Mouse (Mus musculus) limb, embryonic 14.5 days (tissue): Measurements from ENCODE around the gene 1500009L16Rik. TPM values are rescaled to one million over a fixed set of nuclear protein-coding genes. Genes with fewer than 3 reads are reported as not detected.

Experiments
- ATAC-seq: fragments of 200-750 bp; cut with Nextera tagmentation; 2 replicates; pipeline ENCODE4 v1.8.0; 2017; ENCODE audit warnings: low read depth, moderate number of reproducible peaks, moderate TSS enrichment; ENCODE audit not compliant: low FRiP score
- DNase-seq: peaks from one replicate; pipeline ENCODE4 v3.0.0-alpha.2; 2015; ENCODE audit warnings: low spot score
- H3K27ac ChIP-seq: fragments of 300-500 bp; sonication (generic); replicated peaks from 2 replicates; pipeline ENCODE4 v1.5.1; 2014; ENCODE audit warnings: low read depth, mild to moderate bottlenecking, low read length, moderate library complexity, mixed read lengths
- H3K27me3 ChIP-seq: fragments of 300-500 bp; sonication (generic); 2 replicates; pipeline ENCODE4 v1.6.1; 2014; ENCODE audit warnings: low read length, mixed read lengths; ENCODE audit not compliant: control insufficient read depth, insufficient read depth
- H3K36me3 ChIP-seq: fragments of 300-500 bp; sonication (generic); 2 replicates; pipeline ENCODE4 v1.6.1; 2014; ENCODE audit warnings: mild to moderate bottlenecking, low read length, moderate library complexity, mixed read lengths; ENCODE audit not compliant: control insufficient read depth, insufficient read depth
- H3K4me1 ChIP-seq: fragments of 300-500 bp; sonication (generic); 2 replicates; pipeline ENCODE4 v1.6.1; 2014; ENCODE audit warnings: antibody characterized with exemption, low read length, mixed read lengths; ENCODE audit not compliant: control insufficient read depth, insufficient read depth
- H3K4me2 ChIP-seq: fragments of 300-500 bp; sonication (generic); replicated peaks from 2 replicates; pipeline ENCODE4 v1.6.1; 2014; ENCODE audit warnings: low read depth, mild to moderate bottlenecking, low read length, moderate library complexity; ENCODE audit not compliant: severe bottlenecking
- H3K4me3 ChIP-seq: fragments of 300-500 bp; sonication (generic); replicated peaks from 2 replicates; pipeline ENCODE4 v1.5.1; 2014; ENCODE audit warnings: low read length
- H3K9ac ChIP-seq: fragments of 300-500 bp; sonication (generic); 2 replicates; pipeline ENCODE4 v1.6.1; 2014; ENCODE audit warnings: mild to moderate bottlenecking, low read depth, low read length, moderate library complexity; ENCODE audit not compliant: severe bottlenecking
- H3K9me3 ChIP-seq: fragments of 300-500 bp; sonication (generic); 2 replicates; pipeline ENCODE4 v1.6.1; 2016; ENCODE audit warnings: low read length; ENCODE audit not compliant: control insufficient read depth
- POLR2A ChIP-seq: fragments of 200-500 bp; IDR thresholded peaks from 2 replicates; pipeline ENCODE4 v1.8.0; 2012; ENCODE audit warnings: inconsistent platforms, mild to moderate bottlenecking, moderate library complexity, borderline replicate concordance; ENCODE audit not compliant: insufficient read depth, insufficient read length; ENCODE audit errors: extremely low read depth
- WGBS: fragments of 180-500 bp; shearing (Covaris S2); extraction: QIAGEN DNeasy Blood & Tissue Kit; methylation state at CpG from one replicate; pipeline ENCODE4 v1.1.7; 2014; 5-methylcytosine and 5-hydroxymethylcytosine counted together
- polyA plus RNA-seq, 2 experiments: library from polyadenylated mRNA; depleted of rRNA in 1 of 2; stranded (reverse) in 1 of 2; unstranded in 1 of 2; fragments of >200 nt; fragmentation: Nextera tagmentation in 1 of 2; extraction: Ambion mirVana in 1 of 2; gene quantifications; 2 replicates each; pipeline versions ENCODE4 v1.2.1 to v1.2.3; 2012 to 2014

1500009L16Rik gene
- polyA plus RNA-seq, 2 experiments: 20.2 to 27.1 TPM

DNA sequence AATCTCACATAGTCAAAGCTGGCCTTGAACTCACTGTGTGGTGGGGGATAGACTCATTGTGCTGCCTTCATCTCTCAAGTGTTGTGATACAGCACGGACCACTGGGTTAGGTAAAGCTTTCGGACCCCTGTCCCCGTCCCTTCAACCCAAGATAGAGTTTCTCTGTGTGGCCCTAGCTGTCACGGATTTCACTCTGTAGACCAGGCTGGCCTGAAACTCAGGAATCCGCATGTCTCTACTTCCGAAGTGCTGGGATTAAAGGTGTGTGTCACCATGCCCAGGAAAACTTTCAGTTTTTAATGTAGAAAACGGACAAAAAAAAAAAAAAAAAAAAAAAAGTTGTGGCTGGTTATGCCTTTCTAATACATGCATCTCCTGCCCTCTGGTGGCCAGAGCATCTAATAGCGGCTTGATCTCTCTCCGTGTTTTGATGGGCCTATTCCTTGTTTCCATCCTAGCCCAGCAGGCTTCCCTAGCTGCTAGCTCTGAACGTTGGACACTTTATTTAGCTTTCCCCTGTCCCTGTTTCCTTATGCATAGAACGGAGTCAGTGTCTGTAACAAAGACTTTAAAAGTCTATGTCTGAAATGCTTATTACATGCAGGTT, 53.7 kb downstream of the 1500009L16Rik start:
- ATAC-seq (peak; percentile 55; the same call in 1 of the 2 replicates), DNase-seq (peak; percentile 89)
- H3K4me3 ChIP-seq: no peak overlapping the region; the same call in 1 of the 2 replicates

DNA sequence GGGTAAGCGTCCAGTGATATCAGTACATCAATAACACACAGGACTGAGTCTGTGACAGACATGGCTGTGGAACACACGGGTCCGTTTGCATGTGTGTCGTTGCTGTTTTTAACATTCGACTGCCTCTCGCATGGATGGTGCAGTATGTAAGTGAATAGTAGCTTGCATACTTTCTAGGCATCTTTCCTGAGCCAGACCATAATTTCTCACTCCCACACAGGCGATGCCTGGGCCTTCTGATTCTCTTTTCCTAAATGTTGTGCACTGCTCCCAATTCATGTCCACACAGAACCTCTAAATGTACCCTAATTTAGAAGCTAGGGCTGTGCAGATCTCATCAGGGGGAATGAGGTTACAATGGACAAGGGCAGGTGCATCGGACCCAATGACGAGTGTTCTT, 54.6 kb downstream of the 1500009L16Rik start:
- DNase-seq: no peak
- Histone ChIP-seq H3K4me1 (no peaks in the 10 kb centered on the region), H3K9me3 (no peaks in the 10 kb centered on the region), H3K4me3 (no peak overlapping the region), H3K9ac (no peak overlapping the region), H3K4me2 (no peak overlapping the region), H3K36me3 (no peaks in the 10 kb centered on the region), H3K27me3 (no peaks in the 10 kb centered on the region), H3K27ac (no peak overlapping the region)
- no peak for TF ChIP-seq POLR2A
- ATAC-seq: no peak
- WGBS: 81% methylated on average over 9 of the region's 9 CpGs

More for the DNA sequence above, 53.7 kb downstream of the 1500009L16Rik start:
- H3K4me1 ChIP-seq: no peaks in the 10 kb centered on the region
- no peak for TF ChIP-seq POLR2A
- peak overlapping the region; percentile 23; the same call in 1 of the 2 replicates for H3K4me2 ChIP-seq
- H3K27ac ChIP-seq: no peak overlapping the region
- H3K27me3 ChIP-seq: no peaks in the 10 kb centered on the region
- no peaks in the 10 kb centered on the region for H3K36me3 ChIP-seq
- WGBS: 45% methylated on average over 11 of the region's 11 CpGs
- H3K9me3 ChIP-seq: no peaks in the 10 kb centered on the region
- H3K9ac ChIP-seq: no peak overlapping the region

- DNase-seq: no peak
- no peaks in the 10 kb centered on the region for H3K9me3 ChIP-seq
- ATAC-seq: no peak
- no peak overlapping the region for H3K27ac ChIP-seq
- whole genome bisulfite sequencing: 88% methylated on average over 4 of the region's 4 CpGs
- H3K4me3 ChIP-seq: no peak overlapping the region
- no peak for TF ChIP-seq POLR2A
- no peaks in the 10 kb centered on the region for H3K27me3 ChIP-seq
- no peak overlapping the region for H3K9ac ChIP-seq
- H3K4me1 ChIP-seq: peaks cover 18% of the 10 kb centered on the region
- H3K4me2 ChIP-seq: no peak overlapping the region
- H3K36me3 ChIP-seq: no peaks in the 10 kb centered on the region
These were observed 59.2 kb downstream of the 1500009L16Rik start for GRCm38 (mm10) chr10:83781854-83782253.

GRCm38 (mm10) chr10:83782371-83783120, 59.9 kb downstream of the 1500009L16Rik start:
- Histone ChIP-seq H3K4me2 (no peak overlapping the region), H3K36me3 (no peaks in the 10 kb centered on the region), H3K4me3 (no peak overlapping the region), H3K9me3 (no peaks in the 10 kb centered on the region), H3K27ac (no peak overlapping the region), H3K9ac (no peak overlapping the region), H3K4me1 (peaks cover 18% of the 10 kb centered on the region), H3K27me3 (no peaks in the 10 kb centered on the region)
- DNase-seq: no peak
- TF ChIP-seq POLR2A: no peak
- WGBS: 85% methylated on average over 10 of the region's 10 CpGs
- no peak for ATAC-seq

GRCm38 (mm10) chr10:83785003-83785402, 62.3 kb downstream of the 1500009L16Rik start:
- H3K36me3 ChIP-seq: no peaks in the 10 kb centered on the region
- peak; percentile 57; the same call in 1 of the 2 replicates for ATAC-seq

More at GRCm38 (mm10) chr10:83785003-83785402, 62.3 kb downstream of the 1500009L16Rik start:
- no peak overlapping the region for H3K4me3 ChIP-seq
- DNase-seq: peak; percentile 25
- H3K27me3 ChIP-seq: no peaks in the 10 kb centered on the region
- H3K4me2 ChIP-seq: no peak overlapping the region
- WGBS: 30% methylated on average over 5 of the region's 5 CpGs
- TF ChIP-seq POLR2A: no peak
- H3K4me1 ChIP-seq: peaks cover 18% of the 10 kb centered on the region
- no peak overlapping the region for H3K9ac ChIP-seq
- H3K27ac ChIP-seq: peak overlapping the region; percentile 50; the same call in 1 of the 2 replicates
- no peaks in the 10 kb centered on the region for H3K9me3 ChIP-seq
